Mouse (Mus musculus) heart, postnatal 0 days (tissue): ENCODE data around the gene Mlkl.

Experiments used
- CTCF ChIP-seq: IDR thresholded peaks from 2 replicates; pipeline ENCODE4 v1.5.1; 2016; ENCODE audit warnings: antibody characterized with exemption, control low read depth, low read depth
- EP300 ChIP-seq: IDR thresholded peaks from 2 replicates; pipeline ENCODE4 v1.6.1; 2016; ENCODE audit warnings: antibody characterized with exemption, low read depth

- no peak for TF ChIP-seq CTCF
- TF ChIP-seq EP300, result no peak
These were observed 33.6 kb downstream of the Mlkl start for GRCm38 (mm10) chr8:111304359-111304758.
